Mouse (Mus musculus): ENCODE data around the gene Col4a2. TPM values are rescaled to one million over a fixed set of nuclear protein-coding genes. Genes with fewer than 3 reads are reported as not detected.

Gene Col4a2
- polyA plus RNA-seq (2015; fragmentation: Nextera tagmentation; extraction: Ambion mirVana), result 113 and 117 TPM in 2 replicates

- Histone ChIP-seq H3K4me1 (replicated peaks; ENCODE audit: control insufficient read depth, insufficient read depth, low read length) (peaks cover 39% of the 10 kb centered on the region), H3K9me3 (ENCODE audit: control insufficient read depth, low read length) (no peaks in the 10 kb centered on the region), H3K4me2 (ENCODE audit: low read depth, low read length) (peak within 1 kb of the TSS; percentile 74), H3K27me3 (ENCODE audit: control insufficient read depth, insufficient read depth, low read depth, low read length) (no peaks in the 10 kb centered on the region), H3K27ac (ENCODE audit: low read length) (peak within 1 kb of the TSS; percentile 86), H3K9ac (ENCODE audit: low read length) (peak within 1 kb of the TSS; percentile 84), H3K4me3 (ENCODE audit: low read length) (peak within 1 kb of the TSS; percentile 67), H3K36me3 (ENCODE audit: control insufficient read depth, insufficient read depth, low read length) (peaks cover 2% of the 10 kb centered on the region; the same call in 1 of the 2 replicates)
- ATAC-seq (ENCODE audit: low read depth), result peak; percentile 91
- WGBS, result under 1% methylated on average over 80 of the region's 87 CpGs
Observed at GRCm38 (mm10) chr8:11312349-11313175, at the start of gene Col4a2, which contains the start of gene Col4a1. Gene Col4a2, plus strand, starts transcription at chr8:11312805. Gene Col4a1, minus strand, starts transcription at chr8:11312826.

GRCm38 (mm10) chr8:11263848-11264247, 48.8 kb upstream of the Col4a2 start:
- no peaks in the 10 kb centered on the region for H3K27me3 ChIP-seq (ENCODE audit: control insufficient read depth, insufficient read depth, low read depth, low read length)
- no peak for ATAC-seq (ENCODE audit: low read depth)
- H3K4me2 ChIP-seq (ENCODE audit: low read depth, low read length), result no peak overlapping the region
- H3K9ac ChIP-seq (ENCODE audit: low read length), result no peak overlapping the region
- no peak overlapping the region for H3K27ac ChIP-seq (ENCODE audit: low read length)
- peaks cover 49% of the 10 kb centered on the region for H3K4me1 ChIP-seq (replicated peaks; ENCODE audit: control insufficient read depth, insufficient read depth, low read length)
- WGBS, result 78% methylated on average over 6 of the region's 6 CpGs
- peaks cover 10% of the 10 kb centered on the region for H3K36me3 ChIP-seq (ENCODE audit: control insufficient read depth, insufficient read depth, low read length)
- H3K9me3 ChIP-seq (ENCODE audit: control insufficient read depth, low read length), result no peaks in the 10 kb centered on the region
- H3K4me3 ChIP-seq (ENCODE audit: low read length), result no peak overlapping the region

- Histone ChIP-seq H3K4me1 (replicated peaks; ENCODE audit: control insufficient read depth, insufficient read depth, low read length) (peaks cover 46% of the 10 kb centered on the region), H3K27me3 (ENCODE audit: control insufficient read depth, insufficient read depth, low read depth, low read length) (no peaks in the 10 kb centered on the region), H3K4me2 (ENCODE audit: low read depth, low read length) (no peak overlapping the region), H3K36me3 (ENCODE audit: control insufficient read depth, insufficient read depth, low read length) (peaks cover 10% of the 10 kb centered on the region), H3K9me3 (ENCODE audit: control insufficient read depth, low read length) (no peaks in the 10 kb centered on the region), H3K27ac (ENCODE audit: low read length) (no peak overlapping the region), H3K9ac (ENCODE audit: low read length) (no peak overlapping the region), H3K4me3 (ENCODE audit: low read length) (no peak overlapping the region)
- no peak for ATAC-seq (ENCODE audit: low read depth)
- WGBS, result 70% methylated on average over 3 of the region's 3 CpGs
Observed at GRCm38 (mm10) chr8:11265971-11266370, 46.6 kb upstream of the Col4a2 start.

GRCm38 (mm10) chr8:11266471-11266870, 46.1 kb upstream of the Col4a2 start:
- Histone ChIP-seq H3K4me3 (ENCODE audit: low read length) (no peak overlapping the region), H3K4me2 (ENCODE audit: low read depth, low read length) (no peak overlapping the region), H3K9me3 (ENCODE audit: control insufficient read depth, low read length) (no peaks in the 10 kb centered on the region), H3K27ac (ENCODE audit: low read length) (no peak overlapping the region), H3K36me3 (ENCODE audit: control insufficient read depth, insufficient read depth, low read length) (peaks cover 10% of the 10 kb centered on the region), H3K9ac (ENCODE audit: low read length) (no peak overlapping the region), H3K4me1 (replicated peaks; ENCODE audit: control insufficient read depth, insufficient read depth, low read length) (peaks cover 50% of the 10 kb centered on the region), H3K27me3 (ENCODE audit: control insufficient read depth, insufficient read depth, low read depth, low read length) (no peaks in the 10 kb centered on the region)
- ATAC-seq (ENCODE audit: low read depth), result no peak
- 73% methylated on average over 2 of the region's 2 CpGs for WGBS

GRCm38 (mm10) chr8:11268753-11269152, 43.9 kb upstream of the Col4a2 start:
- Histone ChIP-seq H3K9me3 (ENCODE audit: control insufficient read depth, low read length) (no peaks in the 10 kb centered on the region), H3K4me2 (ENCODE audit: low read depth, low read length) (no peak overlapping the region), H3K4me1 (replicated peaks; ENCODE audit: control insufficient read depth, insufficient read depth, low read length) (peaks cover 55% of the 10 kb centered on the region), H3K27me3 (ENCODE audit: control insufficient read depth, insufficient read depth, low read depth, low read length) (no peaks in the 10 kb centered on the region), H3K4me3 (ENCODE audit: low read length) (no peak overlapping the region), H3K9ac (ENCODE audit: low read length) (no peak overlapping the region), H3K36me3 (ENCODE audit: control insufficient read depth, insufficient read depth, low read length) (peaks cover 10% of the 10 kb centered on the region), H3K27ac (ENCODE audit: low read length) (peak overlapping the region; percentile 27; the same call in 1 of the 2 replicates)
- WGBS, result 72% methylated on average over 6 of the region's 6 CpGs
- ATAC-seq (ENCODE audit: low read depth), result no peak

GRCm38 (mm10) chr8:11270826-11271225, 41.8 kb upstream of the Col4a2 start:
- no peak overlapping the region for H3K9ac ChIP-seq (ENCODE audit: low read length)
- H3K4me1 ChIP-seq (replicated peaks; ENCODE audit: control insufficient read depth, insufficient read depth, low read length), result peaks cover 64% of the 10 kb centered on the region
- no peaks in the 10 kb centered on the region for H3K27me3 ChIP-seq (ENCODE audit: control insufficient read depth, insufficient read depth, low read depth, low read length)
- ATAC-seq (ENCODE audit: low read depth), result peak; percentile 34; the same call in 1 of the 2 replicates
- no peak overlapping the region for H3K4me3 ChIP-seq (ENCODE audit: low read length)
- H3K36me3 ChIP-seq (ENCODE audit: control insufficient read depth, insufficient read depth, low read length), result peaks cover 8% of the 10 kb centered on the region
- no peak overlapping the region for H3K4me2 ChIP-seq (ENCODE audit: low read depth, low read length)
- H3K9me3 ChIP-seq (ENCODE audit: control insufficient read depth, low read length), result no peaks in the 10 kb centered on the region
- no peak overlapping the region for H3K27ac ChIP-seq (ENCODE audit: low read length)
- WGBS, result 56% methylated on average over 6 of the region's 6 CpGs

GRCm38 (mm10) chr8:11272205-11272604, 40.4 kb upstream of the Col4a2 start:
- H3K36me3 ChIP-seq (ENCODE audit: control insufficient read depth, insufficient read depth, low read length), result no peaks in the 10 kb centered on the region
- peak overlapping the region; percentile 63 for H3K27ac ChIP-seq (ENCODE audit: low read length)
- WGBS, result 62% methylated on average over 6 of the region's 6 CpGs
- no peak overlapping the region for H3K9ac ChIP-seq (ENCODE audit: low read length)
- H3K9me3 ChIP-seq (ENCODE audit: control insufficient read depth, low read length), result no peaks in the 10 kb centered on the region
- no peak overlapping the region for H3K4me2 ChIP-seq (ENCODE audit: low read depth, low read length)
- ATAC-seq (ENCODE audit: low read depth), result no peak
- no peak overlapping the region for H3K4me3 ChIP-seq (ENCODE audit: low read length)
- peaks cover 73% of the 10 kb centered on the region for H3K4me1 ChIP-seq (replicated peaks; ENCODE audit: control insufficient read depth, insufficient read depth, low read length)
- no peaks in the 10 kb centered on the region for H3K27me3 ChIP-seq (ENCODE audit: control insufficient read depth, insufficient read depth, low read depth, low read length)

- Histone ChIP-seq H3K36me3 (ENCODE audit: control insufficient read depth, insufficient read depth, low read length) (no peaks in the 10 kb centered on the region), H3K4me3 (ENCODE audit: low read length) (no peak overlapping the region), H3K4me1 (replicated peaks; ENCODE audit: control insufficient read depth, insufficient read depth, low read length) (peaks cover 74% of the 10 kb centered on the region), H3K4me2 (ENCODE audit: low read depth, low read length) (no peak overlapping the region), H3K27ac (ENCODE audit: low read length) (peak overlapping the region; percentile 38), H3K9ac (ENCODE audit: low read length) (no peak overlapping the region), H3K9me3 (ENCODE audit: control insufficient read depth, low read length) (no peaks in the 10 kb centered on the region), H3K27me3 (ENCODE audit: control insufficient read depth, insufficient read depth, low read depth, low read length) (no peaks in the 10 kb centered on the region)
- WGBS, result 66% methylated on average over 15 of the region's 15 CpGs
- peak; percentile 34 for ATAC-seq (ENCODE audit: low read depth)
Observed at GRCm38 (mm10) chr8:11273506-11274158, 39.0 kb upstream of the Col4a2 start.

- H3K36me3 ChIP-seq (ENCODE audit: control insufficient read depth, insufficient read depth, low read length), result no peaks in the 10 kb centered on the region
- H3K9me3 ChIP-seq (ENCODE audit: control insufficient read depth, low read length), result no peaks in the 10 kb centered on the region
- no peak overlapping the region for H3K9ac ChIP-seq (ENCODE audit: low read length)
- peak overlapping the region; percentile 38; the same call in 1 of the 2 replicates for H3K27ac ChIP-seq (ENCODE audit: low read length)
- no peaks in the 10 kb centered on the region for H3K27me3 ChIP-seq (ENCODE audit: control insufficient read depth, insufficient read depth, low read depth, low read length)
- no peak for ATAC-seq (ENCODE audit: low read depth)
- H3K4me2 ChIP-seq (ENCODE audit: low read depth, low read length), result no peak overlapping the region
- peaks cover 74% of the 10 kb centered on the region for H3K4me1 ChIP-seq (replicated peaks; ENCODE audit: control insufficient read depth, insufficient read depth, low read length)
- H3K4me3 ChIP-seq (ENCODE audit: low read length), result no peak overlapping the region
- 59% methylated on average over 7 of the region's 7 CpGs for WGBS
Observed at GRCm38 (mm10) chr8:11274415-11274814, 38.2 kb upstream of the Col4a2 start.

All from lung, embryonic 16.5 days (tissue).